Mouse (Mus musculus): ENCODE data around the gene Yae1d1. TPM values are rescaled to one million over a fixed set of nuclear protein-coding genes. Genes with fewer than 3 reads are reported as not detected.
"Not testable (repeated sequence)": the region's sequence is repeated elsewhere in the genome, so short reads cannot be mapped to it uniquely, and the experiment has no call there.

The Yae1d1 gene
- polyA plus RNA-seq, 1 experiment from 2014 or later: 83.0 TPM

- no peaks in the 10 kb centered on the region for H3K9me3 ChIP-seq
- H3K4me3 ChIP-seq: no peak overlapping the region
- ATAC-seq (replicated peaks): no peak
- H3K4me2 ChIP-seq: no peak overlapping the region
- H3K4me1 ChIP-seq: no peaks in the 10 kb centered on the region
- H3K27ac ChIP-seq: no peak overlapping the region
- H3K27me3 ChIP-seq (replicated peaks): no peaks in the 10 kb centered on the region
- H3K36me3 ChIP-seq (replicated peaks): no peaks in the 10 kb centered on the region
- no peak overlapping the region for H3K9ac ChIP-seq
- 98% methylated on average over 9 of the region's 9 CpGs for WGBS
Measured at GRCm38 (mm10) chr13:17974734-17975133, 18.4 kb downstream of the Yae1d1 start.

DNA sequence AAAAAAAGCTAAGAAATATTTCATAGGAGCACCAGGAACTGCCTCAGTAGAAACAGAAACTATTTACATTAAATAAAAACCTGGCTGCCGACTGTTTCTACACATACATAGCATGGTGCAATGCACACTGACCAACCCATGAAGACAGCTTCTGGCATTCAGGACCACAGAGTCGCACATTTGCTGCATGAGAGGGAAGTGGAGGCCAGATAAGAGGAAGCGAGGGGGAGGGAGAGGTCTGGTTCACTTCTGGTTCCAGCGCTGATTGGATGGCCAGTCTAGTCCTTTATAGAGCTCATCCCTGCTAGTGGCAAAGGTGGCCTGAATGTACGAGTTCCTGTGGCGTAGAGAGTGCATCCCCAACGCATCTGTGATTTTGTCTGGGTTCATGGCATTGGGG lies 32.5 kb downstream of the Yae1d1 start:
- WGBS: 86% methylated on average over 7 of the region's 7 CpGs
- Histone ChIP-seq H3K9ac (no peak overlapping the region), H3K9me3 (no peaks in the 10 kb centered on the region), H3K4me3 (no peak overlapping the region), H3K36me3 (replicated peaks) (no peaks in the 10 kb centered on the region), H3K27me3 (replicated peaks) (no peaks in the 10 kb centered on the region), H3K4me1 (no peaks in the 10 kb centered on the region), H3K4me2 (no peak overlapping the region), H3K27ac (no peak overlapping the region)
- ATAC-seq (replicated peaks): no peak

- no peaks in the 10 kb centered on the region for H3K9me3 ChIP-seq
- ATAC-seq (replicated peaks): no peak
- H3K27ac ChIP-seq: no peak overlapping the region
- no peak overlapping the region for H3K4me3 ChIP-seq
- 33% methylated on average over 1 of the region's 1 CpGs for WGBS
- H3K4me1 ChIP-seq: no peaks in the 10 kb centered on the region
- H3K9ac ChIP-seq: no peak overlapping the region
- no peaks in the 10 kb centered on the region for H3K27me3 ChIP-seq (replicated peaks)
- no peaks in the 10 kb centered on the region for H3K36me3 ChIP-seq (replicated peaks)
- H3K4me2 ChIP-seq: no peak overlapping the region
Measured at GRCm38 (mm10) chr13:17954282-17954681, 38.9 kb downstream of the Yae1d1 start.

DNA sequence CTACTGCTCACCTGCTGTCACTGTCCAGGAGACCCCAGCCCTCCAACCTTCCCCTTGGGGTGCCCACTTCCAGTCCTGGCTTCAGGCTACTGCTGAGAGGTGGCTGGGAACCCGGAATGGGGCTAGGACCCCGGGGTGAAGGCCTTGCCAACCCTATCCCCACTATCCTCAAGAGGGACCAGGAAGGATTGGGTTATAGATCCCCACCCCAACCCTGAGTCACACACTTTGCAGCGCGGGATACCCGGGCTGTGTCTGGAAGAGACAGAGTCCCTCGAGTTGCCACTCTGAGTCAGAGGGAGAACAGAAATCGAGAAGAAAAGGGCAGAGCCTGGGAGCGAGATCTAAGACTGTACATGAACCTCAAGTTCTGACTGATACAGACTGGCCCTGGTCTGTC lies 42.6 kb downstream of the Yae1d1 start:
- H3K9me3 ChIP-seq; H3K4me3 ChIP-seq; H3K9ac ChIP-seq; H3K36me3 ChIP-seq (replicated peaks); ATAC-seq (replicated peaks); H3K4me2 ChIP-seq; H3K4me1 ChIP-seq; H3K27ac ChIP-seq; H3K27me3 ChIP-seq (replicated peaks): not testable (repeated sequence)
- 92% methylated on average over 8 of the region's 8 CpGs for WGBS

- ATAC-seq (replicated peaks): no peak
- 79% methylated on average over 18 of the region's 18 CpGs for WGBS
- Histone ChIP-seq H3K27me3 (replicated peaks) (no peaks in the 10 kb centered on the region), H3K4me2 (no peak overlapping the region), H3K36me3 (replicated peaks) (no peaks in the 10 kb centered on the region), H3K27ac (no peak overlapping the region), H3K4me1 (peaks cover 6% of the 10 kb centered on the region; the same call in 1 of the 2 replicates), H3K9ac (no peak overlapping the region), H3K4me3 (no peak overlapping the region), H3K9me3 (no peaks in the 10 kb centered on the region)
Measured at GRCm38 (mm10) chr13:17949555-17949954, 43.6 kb downstream of the Yae1d1 start.

DNA sequence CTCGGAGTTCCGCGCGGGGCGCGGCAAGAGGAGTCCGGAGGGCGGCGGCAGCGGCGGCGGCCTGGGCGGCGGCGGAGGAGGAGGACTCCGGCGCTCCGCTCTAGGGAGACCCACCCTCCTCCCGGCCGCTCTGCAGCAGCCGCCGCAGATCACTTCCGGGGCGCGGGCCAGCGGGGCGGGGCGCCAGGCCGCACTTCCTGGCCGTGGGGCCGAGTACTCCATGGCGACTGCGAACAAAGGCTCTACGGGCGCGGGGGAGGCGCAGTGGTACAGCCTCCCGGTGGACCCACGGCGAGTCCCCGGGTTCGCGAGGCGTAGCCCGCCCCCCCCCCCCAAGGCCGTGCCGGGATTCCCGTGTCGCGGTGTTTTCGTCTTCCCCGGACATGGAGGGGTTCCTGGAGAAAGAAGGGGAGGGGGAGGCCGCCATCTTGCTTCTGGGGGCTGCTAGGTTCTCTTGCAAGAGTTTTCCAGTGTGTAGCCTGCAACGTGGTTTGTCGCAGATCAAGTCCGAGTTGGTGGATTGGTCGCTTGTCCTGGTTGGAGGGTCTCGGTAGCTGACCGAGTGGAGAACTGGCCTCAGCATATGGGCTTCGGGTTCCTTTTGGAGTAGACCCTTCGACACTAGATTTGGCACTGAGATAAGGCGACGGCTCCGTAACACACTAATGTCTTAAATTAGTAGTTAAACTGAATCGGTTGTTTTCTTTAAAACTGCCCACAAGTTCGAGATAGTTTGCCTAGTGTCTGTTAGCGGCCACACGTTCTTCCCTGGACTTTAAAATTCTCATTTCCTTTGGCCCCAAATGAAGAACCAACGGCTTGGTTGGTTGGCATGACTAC lies 48.9 kb downstream of the Yae1d1 start, which contains the start of gene Rala:
TSS of gene Rala (minus strand) at position 162 of the 840 bp plus-strand sequence.
- Histone ChIP-seq H3K27me3 (replicated peaks) (no peaks in the 10 kb centered on the region), H3K36me3 (replicated peaks) (no peaks in the 10 kb centered on the region), H3K9ac (peak within 1 kb of the TSS; percentile 85), H3K4me2 (peak within 1 kb of the TSS; percentile 73), H3K9me3 (no peaks in the 10 kb centered on the region), H3K4me1 (peaks cover 22% of the 10 kb centered on the region), H3K4me3 (peak within 1 kb of the TSS; percentile 78), H3K27ac (peak within 1 kb of the TSS; percentile 94)
- peak; percentile 100 for ATAC-seq (replicated peaks)
- WGBS: 7% methylated on average over 63 of the region's 69 CpGs

DNA sequence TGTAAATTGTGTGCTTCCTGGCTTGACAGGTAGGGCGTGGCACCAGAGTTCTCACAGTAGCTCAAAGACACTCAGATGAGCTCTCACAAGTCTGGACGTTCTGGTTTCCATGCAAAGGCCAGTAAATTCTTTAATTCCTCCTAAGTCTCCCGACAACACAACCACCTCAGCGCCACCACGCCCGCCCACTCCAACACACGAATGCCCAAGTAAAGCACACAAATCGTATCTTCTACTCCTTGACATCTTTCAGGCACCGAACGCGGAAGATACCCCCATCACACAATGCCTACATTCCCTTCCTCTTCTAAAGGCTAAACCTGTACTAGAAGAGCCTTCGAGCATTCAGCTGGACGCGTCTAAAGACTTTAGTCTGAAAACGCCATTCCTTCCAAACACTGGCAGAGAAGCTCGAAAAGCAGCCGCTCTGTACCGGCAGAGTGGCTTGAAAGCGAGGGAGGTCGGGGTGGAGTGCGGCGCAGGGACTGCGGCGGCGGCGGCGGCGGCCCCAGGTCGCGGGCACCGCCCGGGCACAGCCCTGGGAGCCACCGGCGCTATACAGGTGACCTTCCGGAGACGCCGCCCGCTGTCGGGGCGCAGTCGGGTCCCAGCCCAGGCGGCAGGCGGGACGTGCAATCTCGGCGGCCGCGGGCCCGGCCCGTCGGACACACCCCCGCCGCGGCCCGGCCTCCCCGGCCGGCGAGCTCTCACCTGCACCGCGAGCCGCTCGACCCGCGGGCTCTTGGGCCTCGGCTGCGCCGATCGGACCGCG lies 49.7 kb downstream of the Yae1d1 start:
- ATAC-seq (replicated peaks): peak; percentile 83
- Histone ChIP-seq H3K9me3 (no peaks in the 10 kb centered on the region), H3K27me3 (replicated peaks) (no peaks in the 10 kb centered on the region), H3K4me1 (peaks cover 22% of the 10 kb centered on the region), H3K4me3 (peak overlapping the region; percentile 78), H3K27ac (peak overlapping the region; percentile 94), H3K9ac (peak overlapping the region; percentile 85), H3K4me2 (peak overlapping the region; percentile 73), H3K36me3 (replicated peaks) (no peaks in the 10 kb centered on the region)
- under 1% methylated on average over 45 of the region's 70 CpGs for WGBS

DNA sequence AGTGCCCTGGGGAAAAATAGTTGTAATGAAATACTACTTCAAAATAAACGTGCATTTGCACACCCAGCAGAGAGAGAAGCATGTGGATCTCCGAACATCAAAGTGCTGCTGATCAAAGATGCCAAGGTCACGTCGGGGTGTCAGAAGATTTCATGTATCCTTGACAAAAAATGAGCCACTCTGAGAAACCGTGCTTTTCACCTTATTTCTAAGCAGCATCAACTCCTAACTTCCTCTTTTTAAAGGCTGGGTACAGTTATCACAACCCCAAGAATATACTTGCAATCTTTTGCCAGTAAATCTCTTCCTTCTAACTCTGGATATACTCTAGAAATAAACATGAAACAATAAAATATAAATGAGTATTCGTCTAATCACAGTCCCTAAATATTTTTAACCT lies 50.8 kb downstream of the Yae1d1 start:
- no peaks in the 10 kb centered on the region for H3K27me3 ChIP-seq (replicated peaks)
- WGBS: 55% methylated on average over 6 of the region's 6 CpGs
- H3K4me2 ChIP-seq: peak overlapping the region; percentile 73
- no peak overlapping the region for H3K9ac ChIP-seq
- no peak overlapping the region for H3K27ac ChIP-seq
- no peak for ATAC-seq (replicated peaks)
- H3K36me3 ChIP-seq (replicated peaks): no peaks in the 10 kb centered on the region
- H3K4me1 ChIP-seq: peaks cover 22% of the 10 kb centered on the region
- no peaks in the 10 kb centered on the region for H3K9me3 ChIP-seq
- peak overlapping the region; percentile 78; the same call in 1 of the 2 replicates for H3K4me3 ChIP-seq

Other genes starting within 250 kb of the Yae1d1 start
- gene Cdk13, start 188.3 kb downstream of the Yae1d1 start, polyA plus RNA-seq (2015; fragmentation: Nextera tagmentation; extraction: Ambion mirVana): 17.7 and 19.4 TPM in 2 replicates
- gene Rala, start 49.1 kb downstream of the Yae1d1 start, polyA plus RNA-seq (2015; fragmentation: Nextera tagmentation; extraction: Ambion mirVana): 199 and 222 TPM in 2 replicates

Measured in midbrain, embryonic 15.5 days (tissue).